Mouse (Mus musculus) T-helper 17 cell (primary cell): ENCODE measurements around the gene Plpp3.

Experiments
- in situ Hi-C, 2 experiments: fragments of 300-600 bp; cut with MboI, MseI; formaldehyde crosslinking; loops; 1 replicate in 1 of 2; 2 replicates in 1 of 2; pipeline ENCODE4 v1.15.1; 2025; ENCODE audit warnings: high pct_unique_total_duplicates in 2 of 2

Plpp3 gene

GRCm38 (mm10) chr4:105186654-105187053 lies 29.5 kb downstream of the Plpp3 start:
- in situ Hi-C loops: no loop called here

GRCm38 (mm10) chr4:105187873-105188272 lies 30.7 kb downstream of the Plpp3 start:
- in situ Hi-C loops: no loop called here

GRCm38 (mm10) chr4:105188801-105189200 lies 31.7 kb downstream of the Plpp3 start:
- in situ Hi-C loops: no loop called here

- in situ Hi-C loops: no loop called here
Observed at GRCm38 (mm10) chr4:105190826-105191225, 33.7 kb downstream of the Plpp3 start.

- in situ Hi-C loops: no loop called here
Observed at GRCm38 (mm10) chr4:105191550-105191949, 34.4 kb downstream of the Plpp3 start.

GRCm38 (mm10) chr4:105192665-105193064 lies 35.5 kb downstream of the Plpp3 start:
- in situ Hi-C loops: no loop called here

GRCm38 (mm10) chr4:105195256-105195655 lies 38.1 kb downstream of the Plpp3 start:
- in situ Hi-C loops: no loop called here

GRCm38 (mm10) chr4:105196099-105196498 lies 39.0 kb downstream of the Plpp3 start:
- in situ Hi-C loops: no loop called here

- in situ Hi-C loops: no loop called here
Observed at GRCm38 (mm10) chr4:105196993-105197765, 40.0 kb downstream of the Plpp3 start.

- in situ Hi-C loops: no loop called here
Observed at GRCm38 (mm10) chr4:105198696-105199095, 41.5 kb downstream of the Plpp3 start.

- in situ Hi-C loops: no loop called here
Observed at GRCm38 (mm10) chr4:105199345-105199744, 42.2 kb downstream of the Plpp3 start.

- in situ Hi-C loops: no loop called here
Observed at GRCm38 (mm10) chr4:105200624-105201524, 43.7 kb downstream of the Plpp3 start.

GRCm38 (mm10) chr4:105202439-105202838 lies 45.3 kb downstream of the Plpp3 start:
- in situ Hi-C loops: no loop called here

GRCm38 (mm10) chr4:105203303-105203761 lies 46.2 kb downstream of the Plpp3 start:
- in situ Hi-C loops: no loop called here

- in situ Hi-C loops: no loop called here
Observed at GRCm38 (mm10) chr4:105204071-105204470, 46.9 kb downstream of the Plpp3 start.

- in situ Hi-C loops: no loop called here
Observed at GRCm38 (mm10) chr4:105205045-105205851, 48.1 kb downstream of the Plpp3 start.

- in situ Hi-C loops: no loop called here
Observed at GRCm38 (mm10) chr4:105206102-105206501, 49.0 kb downstream of the Plpp3 start.

- in situ Hi-C loops: no loop called here
Observed at GRCm38 (mm10) chr4:105206995-105207394, 49.8 kb downstream of the Plpp3 start.

GRCm38 (mm10) chr4:105207641-105208040 lies 50.5 kb downstream of the Plpp3 start:
- in situ Hi-C loops: no loop called here

- in situ Hi-C loops: no loop called here
Observed at GRCm38 (mm10) chr4:105208977-105209376, 51.8 kb downstream of the Plpp3 start.

GRCm38 (mm10) chr4:105213314-105213713 lies 56.2 kb downstream of the Plpp3 start:
- in situ Hi-C loops: no loop called here

GRCm38 (mm10) chr4:105214438-105214837 lies 57.3 kb downstream of the Plpp3 start:
- in situ Hi-C loops: no loop called here
